Mouse (Mus musculus): Measurements from ENCODE around the gene Txnip. TPM values are rescaled to one million over a fixed set of nuclear protein-coding genes. Genes with fewer than 3 reads are reported as not detected.
A peak's percentile ranks its signal among the peaks of the same experiment; 100 is the strongest.

Gene Txnip
- total RNA-seq, 2 experiments from 2014 or later: 121 to 257 TPM

DNA sequence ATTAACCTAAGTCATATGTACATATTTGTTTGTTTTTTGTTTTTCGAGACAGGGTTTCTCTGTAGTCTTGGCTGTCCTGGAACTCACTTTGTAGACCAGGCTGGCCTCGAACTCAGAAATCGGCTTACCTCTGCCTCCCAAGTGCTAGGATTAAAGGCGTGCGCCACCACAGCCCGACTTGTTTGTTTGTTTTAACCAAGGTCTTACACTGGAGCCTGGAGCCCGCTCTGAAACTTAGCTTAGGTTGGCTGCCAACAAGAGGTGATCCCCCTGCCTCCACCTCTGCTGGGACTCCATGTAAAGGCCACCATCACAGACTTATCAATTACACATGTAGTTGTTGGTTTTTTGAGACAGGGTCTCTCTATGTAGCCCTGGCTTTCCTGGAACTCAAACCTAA is 8.9 kb upstream of the Txnip start:
- ATAC-seq (replicated peaks; ENCODE audit: low FRiP score, low TSS enrichment, poor library complexity, severe bottlenecking): no peak

DNA sequence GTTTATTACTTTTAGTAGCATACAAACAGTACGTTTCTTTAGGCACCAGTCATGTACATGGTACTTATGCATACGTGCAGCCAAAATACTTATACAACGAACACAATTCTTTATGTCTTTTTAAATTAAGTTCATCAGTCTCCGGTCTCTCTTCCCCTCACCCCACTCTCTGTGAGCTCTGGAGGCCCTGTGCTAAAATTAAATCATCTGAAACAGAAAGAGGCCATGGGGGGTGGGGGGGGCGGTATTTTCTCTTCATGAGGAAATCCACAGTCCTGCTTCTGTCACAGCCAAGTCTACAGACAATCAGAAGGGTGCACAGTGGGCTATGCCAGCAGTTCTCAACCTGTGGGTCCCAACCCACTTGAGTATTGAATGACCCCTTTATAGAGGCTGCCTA is 8.4 kb upstream of the Txnip start:
- ATAC-seq (replicated peaks; ENCODE audit: low FRiP score, low TSS enrichment, poor library complexity, severe bottlenecking): no peak

- ATAC-seq (replicated peaks; ENCODE audit: low FRiP score, low TSS enrichment, poor library complexity, severe bottlenecking): peak; percentile 65; the same call in 1 of the 2 replicates
Observed at GRCm38 (mm10) chr3:96551203-96551602, 6.6 kb upstream of the Txnip start.

DNA sequence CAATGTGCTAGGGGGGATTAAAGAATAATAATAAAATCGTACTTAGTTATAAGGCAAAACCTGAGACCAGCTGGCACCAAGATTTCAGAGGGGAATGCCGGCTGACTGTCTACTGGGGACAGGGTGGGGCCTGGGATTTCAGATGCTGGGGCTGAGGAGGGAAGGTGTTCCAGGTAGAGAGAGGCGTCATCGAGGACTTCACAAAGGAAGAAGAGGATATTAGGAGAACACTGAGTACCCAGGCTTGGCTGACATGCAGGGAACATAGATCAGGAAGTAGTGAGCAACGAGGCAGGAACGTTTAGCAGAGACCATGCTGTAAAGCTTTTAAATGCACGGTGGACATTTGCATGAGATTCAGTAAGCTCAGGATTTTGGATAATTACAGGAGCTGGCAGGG is 5.9 kb upstream of the Txnip start:
- no peak for ATAC-seq (replicated peaks; ENCODE audit: low FRiP score, low TSS enrichment, poor library complexity, severe bottlenecking)

- ATAC-seq (replicated peaks; ENCODE audit: low FRiP score, low TSS enrichment, poor library complexity, severe bottlenecking): no peak
Observed at GRCm38 (mm10) chr3:96553601-96554000, 4.2 kb upstream of the Txnip start.

- ATAC-seq (replicated peaks; ENCODE audit: low FRiP score, low TSS enrichment, poor library complexity, severe bottlenecking): no peak
Observed at GRCm38 (mm10) chr3:96554251-96554650, 3.5 kb upstream of the Txnip start.

GRCm38 (mm10) chr3:96555041-96555596 is 2.6 kb upstream of the Txnip start:
- no peak for ATAC-seq (replicated peaks; ENCODE audit: low FRiP score, low TSS enrichment, poor library complexity, severe bottlenecking)

- no peak for ATAC-seq (replicated peaks; ENCODE audit: low FRiP score, low TSS enrichment, poor library complexity, severe bottlenecking)
Observed at GRCm38 (mm10) chr3:96555999-96556614, 1.6 kb upstream of the Txnip start.

- ATAC-seq (replicated peaks; ENCODE audit: low FRiP score, low TSS enrichment, poor library complexity, severe bottlenecking): no peak
Observed at GRCm38 (mm10) chr3:96556651-96557635, 814 bp upstream of the Txnip start.

GRCm38 (mm10) chr3:96558159-96558558 is 402 bp downstream of the Txnip start:
- ATAC-seq (replicated peaks; ENCODE audit: low FRiP score, low TSS enrichment, poor library complexity, severe bottlenecking): no peak

DNA sequence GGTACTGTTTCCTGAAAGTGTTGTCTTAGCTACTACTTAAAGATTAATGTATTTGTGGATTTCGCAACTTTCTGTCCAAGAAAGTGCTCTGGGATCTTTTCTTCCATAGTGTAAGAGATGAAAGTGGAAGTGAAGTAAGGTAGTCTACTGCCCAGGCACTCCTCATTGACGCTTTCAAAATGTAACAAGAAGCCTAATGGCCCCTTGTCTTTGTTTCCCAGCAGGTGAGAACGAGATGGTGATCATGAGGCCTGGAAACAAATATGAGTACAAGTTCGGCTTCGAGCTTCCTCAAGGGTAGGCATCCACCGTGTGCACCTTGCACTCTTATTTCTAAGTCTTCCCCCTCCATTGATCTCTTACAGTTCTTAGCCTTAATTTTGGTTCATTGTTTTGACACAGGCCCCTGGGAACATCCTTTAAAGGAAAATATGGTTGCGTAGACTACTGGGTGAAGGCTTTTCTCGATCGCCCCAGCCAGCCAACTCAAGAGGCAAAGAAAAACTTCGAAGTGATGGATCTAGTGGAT is 975 bp downstream of the Txnip start:
- no peak for ATAC-seq (replicated peaks; ENCODE audit: low FRiP score, low TSS enrichment, poor library complexity, severe bottlenecking)

GRCm38 (mm10) chr3:96559398-96559910 is 1.7 kb downstream of the Txnip start:
- no peak for ATAC-seq (replicated peaks; ENCODE audit: low FRiP score, low TSS enrichment, poor library complexity, severe bottlenecking)

GRCm38 (mm10) chr3:96559911-96560850 is 2.4 kb downstream of the Txnip start:
- no peak for ATAC-seq (replicated peaks; ENCODE audit: low FRiP score, low TSS enrichment, poor library complexity, severe bottlenecking)

- ATAC-seq (replicated peaks; ENCODE audit: low FRiP score, low TSS enrichment, poor library complexity, severe bottlenecking): no peak
Observed at GRCm38 (mm10) chr3:96560881-96561668, 3.3 kb downstream of the Txnip start.

DNA sequence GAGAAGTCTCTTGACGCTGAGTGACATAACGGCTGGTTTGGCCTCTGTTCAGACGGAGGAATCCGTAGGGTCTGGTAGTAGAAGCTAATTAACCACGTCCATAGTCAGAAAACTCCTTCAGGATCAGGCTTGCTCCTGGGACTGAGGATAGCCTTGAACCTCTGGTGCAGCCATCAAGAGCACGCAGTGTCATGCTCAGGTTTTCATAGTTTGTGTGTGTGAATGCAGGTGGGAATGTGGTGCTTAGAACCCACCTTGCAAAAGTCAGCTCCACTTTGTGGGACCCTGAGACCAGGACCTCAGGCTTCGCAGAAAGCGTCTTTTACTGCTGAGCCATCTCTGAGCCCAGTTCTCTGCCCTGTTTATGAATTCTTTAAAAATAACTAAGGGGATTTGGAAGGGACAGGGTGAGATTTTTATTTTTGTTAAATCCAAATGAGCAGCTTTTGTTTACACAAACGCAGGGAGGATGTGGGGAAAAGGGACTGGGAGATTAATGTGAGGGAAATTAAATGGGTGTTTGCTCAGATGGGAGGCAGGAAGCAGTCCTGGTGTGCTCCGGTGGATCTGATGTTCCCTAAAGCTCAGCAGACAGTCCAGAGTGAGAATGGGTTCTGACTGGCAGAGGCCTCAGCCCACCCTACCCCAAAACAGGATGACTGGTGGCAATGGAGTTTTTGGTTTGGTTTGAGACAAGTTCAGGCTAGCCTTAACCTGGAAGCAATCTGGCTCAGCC is 4.4 kb downstream of the Txnip start:
- ATAC-seq (replicated peaks; ENCODE audit: low FRiP score, low TSS enrichment, poor library complexity, severe bottlenecking): no peak

GRCm38 (mm10) chr3:96563267-96563666 is 5.5 kb downstream of the Txnip start:
- no peak for ATAC-seq (replicated peaks; ENCODE audit: low FRiP score, low TSS enrichment, poor library complexity, severe bottlenecking)

GRCm38 (mm10) chr3:96563911-96564632 is 6.3 kb downstream of the Txnip start:
- peak; percentile 7; the same call in 1 of the 2 replicates for ATAC-seq (replicated peaks; ENCODE audit: low FRiP score, low TSS enrichment, poor library complexity, severe bottlenecking)

Data from megakaryocyte-erythroid progenitor cell, adult 5-6 weeks (primary cell).